Mouse (Mus musculus) spleen, postnatal 0 days (tissue): ENCODE measurements around the gene Cyfip2. TPM values are rescaled to one million over a fixed set of nuclear protein-coding genes. Genes with fewer than 3 reads are reported as not detected.

ENCODE experiments used
- polyA plus RNA-seq: library from polyadenylated mRNA; unstranded; fragments of >200 nt; fragmentation: Nextera tagmentation; extraction: Ambion mirVana; gene quantifications from 2 replicates; pipeline ENCODE4 v1.2.1, GENCODE M21; 2015

The Cyfip2 gene
- 9.0 and 12.6 TPM in 2 replicates for polyA plus RNA-seq

GRCm38 (mm10) chr11:46312523-46313035 lies at the start of gene Cyfip2:
Cyfip2 (minus strand) TSS chr11:46312859.

GRCm38 (mm10) chr11:46235334-46235733 lies 77.3 kb downstream of the Cyfip2 start, which contains the start of gene Fndc9:
Fndc9 (plus strand) TSS chr11:46235531.

GRCm38 (mm10) chr11:46165866-46166585 lies 146.6 kb downstream of the Cyfip2 start, which contains the start of gene Nipal4:
Nipal4 (minus strand) TSS chr11:46166508.

Other genes starting within 250 kb of the Cyfip2 start
- 0.33 and 0.51 TPM in 2 replicates for gene Nipal4, start 146.4 kb downstream of the Cyfip2 start, polyA plus RNA-seq
- 0.23 and 0.24 TPM in 2 replicates for gene Fndc9, start 77.3 kb downstream of the Cyfip2 start, polyA plus RNA-seq
- 0.22 and 0.78 TPM in 2 replicates for gene Itk, start 76.7 kb upstream of the Cyfip2 start, polyA plus RNA-seq
- gene Fam71b, start 83.7 kb upstream of the Cyfip2 start, polyA plus RNA-seq: not detected in 2 replicates
- 71.5 and 75.5 TPM in 2 replicates for gene Med7, start 124.1 kb upstream of the Cyfip2 start, polyA plus RNA-seq
- 0.67 and 1.3 TPM in 2 replicates for gene Havcr2, start 142.1 kb upstream of the Cyfip2 start, polyA plus RNA-seq
- gene Gm12169, start 211.4 kb upstream of the Cyfip2 start, polyA plus RNA-seq: not detected in 2 replicates